Mouse (Mus musculus) brain, embryonic 18.5 days (tissue): ENCODE results near the gene Olfr294.

ENCODE experiments used
- DNase-seq: peaks from one replicate; pipeline ENCODE4 v3.0.0-alpha.2; 2012; ENCODE audit warnings: low read depth, low spot score

Gene Olfr294

DNA sequence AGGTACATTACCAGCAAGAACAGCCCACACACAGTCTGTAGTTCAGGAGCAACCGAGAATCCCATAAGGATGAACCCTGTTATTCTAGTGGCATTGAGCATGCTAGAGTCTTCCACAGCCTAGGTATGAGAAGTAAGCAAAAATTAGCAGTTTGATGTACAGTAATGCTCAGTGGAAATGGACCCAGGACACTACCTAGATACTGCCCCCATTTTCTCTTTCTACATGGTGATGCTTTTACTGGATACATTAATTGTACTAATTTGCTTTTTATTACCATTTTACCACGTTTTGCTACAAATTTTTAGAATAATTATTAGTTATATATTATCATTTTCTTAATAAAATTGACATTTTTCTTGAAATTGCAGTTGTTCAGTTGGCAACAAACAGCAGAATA, at the start of gene Olfr294:
Olfr294 (minus strand) TSS at position 101 of the 400 bp plus-strand sequence.
- no peak for DNase-seq

DNA sequence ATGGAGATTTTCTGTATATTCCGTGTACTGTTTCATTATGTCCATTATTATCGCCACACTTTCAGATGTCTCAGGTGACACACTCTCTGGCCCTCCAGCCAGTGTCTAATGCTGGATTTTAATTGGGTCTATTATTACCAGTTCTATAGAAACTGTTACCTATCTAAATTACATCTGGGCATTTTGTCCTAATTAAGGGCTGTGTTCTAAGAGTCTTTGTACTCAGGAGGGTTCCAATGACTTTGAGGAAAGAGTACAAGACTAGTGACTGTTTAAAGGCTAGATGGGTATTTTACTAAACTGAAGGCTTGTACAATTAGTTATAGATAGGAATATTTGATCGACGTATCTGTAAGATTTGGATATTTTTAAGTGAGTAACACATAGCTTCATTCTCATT, 32.3 kb upstream of the Olfr294 start, which contains the start of gene Olfr293:
Olfr293 (plus strand) TSS at position 301 of the 400 bp plus-strand sequence.
- no peak for DNase-seq

DNA sequence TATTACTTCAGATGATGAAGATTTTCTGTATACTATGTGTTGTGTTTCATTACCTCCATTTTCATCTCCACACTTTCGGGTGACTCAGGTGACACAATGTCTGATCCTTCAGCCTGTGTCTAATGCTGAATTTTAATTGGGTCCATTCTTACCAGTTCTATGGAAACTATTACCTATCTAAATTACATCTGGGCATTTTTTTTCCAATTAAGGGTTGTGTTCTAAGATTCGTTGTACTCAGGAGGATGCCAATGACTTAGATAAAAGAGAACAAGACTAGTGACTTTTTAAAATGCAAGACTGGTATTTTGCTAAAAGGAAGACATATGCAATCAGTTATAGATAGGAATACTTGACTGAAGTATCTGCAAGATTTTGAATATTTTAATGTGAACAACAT, 32.9 kb downstream of the Olfr294 start, which contains the start of gene Olfr295:
Olfr295 (plus strand) TSS at position 301 of the 400 bp plus-strand sequence.
- DNase-seq, result no peak
